Mouse (Mus musculus) hindbrain, postnatal 0 days (tissue): ENCODE results near the gene Chrna3. TPM values are rescaled to one million over a fixed set of nuclear protein-coding genes. Genes with fewer than 3 reads are reported as not detected.

Experiments
- ATAC-seq: fragments of 200-750 bp; cut with Nextera tagmentation; 2 replicates; pipeline ENCODE4 v1.8.0; 2017; ENCODE audit warnings: mild to moderate bottlenecking, moderate TSS enrichment, moderate library complexity
- DNase-seq: peaks from one replicate; pipeline ENCODE4 v3.0.0-alpha.2; 2015; ENCODE audit warnings: low spot score
- H3K27ac ChIP-seq: fragments of 300-500 bp; sonication (generic); 2 replicates; pipeline ENCODE4 v1.5.1; 2014; ENCODE audit warnings: mild to moderate bottlenecking
- H3K27me3 ChIP-seq: fragments of 300-500 bp; sonication (generic); 2 replicates; pipeline ENCODE4 v1.6.1; 2014; ENCODE audit warnings: low read length, mixed read lengths; ENCODE audit not compliant: insufficient read depth
- H3K36me3 ChIP-seq: fragments of 300-500 bp; sonication (generic); 2 replicates; pipeline ENCODE4 v1.6.1; 2014; ENCODE audit warnings: low read length, mixed read lengths; ENCODE audit not compliant: insufficient read depth
- H3K4me1 ChIP-seq: fragments of 300-500 bp; sonication (generic); 2 replicates; pipeline ENCODE4 v1.6.1; 2014; ENCODE audit warnings: antibody characterized with exemption, low read length, mixed read lengths; ENCODE audit not compliant: insufficient read depth
- H3K4me2 ChIP-seq: fragments of 300-500 bp; sonication (generic); 2 replicates; pipeline ENCODE4 v1.6.1; 2014; ENCODE audit warnings: low read depth, mild to moderate bottlenecking, low read length, moderate library complexity, mixed read lengths
- H3K4me3 ChIP-seq: fragments of 300-500 bp; sonication (generic); 2 replicates; pipeline ENCODE4 v1.5.1; 2014; ENCODE audit warnings: low read length
- H3K9ac ChIP-seq: fragments of 300-500 bp; sonication (generic); replicated peaks from 2 replicates; pipeline ENCODE4 v1.6.1; 2014; ENCODE audit warnings: mild to moderate bottlenecking, low read length, moderate library complexity, mixed read lengths
- H3K9me3 ChIP-seq: fragments of 300-500 bp; sonication (generic); 2 replicates; pipeline ENCODE4 v1.6.1; 2016; ENCODE audit warnings: low read length, mixed read lengths
- CTCF ChIP-seq: IDR thresholded peaks from 2 replicates; pipeline ENCODE4 v1.5.1; 2016; ENCODE audit warnings: antibody characterized with exemption, control low read depth, low read depth
- WGBS: fragments of 180-500 bp; shearing (Covaris S2); extraction: QIAGEN DNeasy Blood & Tissue Kit; methylation state at CpG from one replicate; pipeline ENCODE4 v1.1.7; 2014; 5-methylcytosine and 5-hydroxymethylcytosine counted together
- polyA plus RNA-seq: library from polyadenylated mRNA; unstranded; fragments of >200 nt; fragmentation: Nextera tagmentation; extraction: Ambion mirVana; gene quantifications from 2 replicates; pipeline ENCODE4 v1.2.1, GENCODE M21; 2015
- total RNA-seq: library from RNA; depleted of rRNA; stranded (reverse); fragments of >200 nt; gene quantifications from 2 replicates; pipeline ENCODE4 v1.2.3, GENCODE M21; 2014; rRNA removed

The Chrna3 gene
- total RNA-seq = 5.6 and 7.5 TPM in 2 replicates
- polyA plus RNA-seq = 14.6 and 15.8 TPM in 2 replicates

GRCm38 (mm10) chr9:55026275-55026663, at the start of gene Chrna3:
Chrna3 (minus strand) TSS chr9:55026562.
- H3K27ac ChIP-seq = peak within 1 kb of the TSS; percentile 56
- ATAC-seq = peak; percentile 72
- WGBS = under 1% methylated on average over 38 of the region's 39 CpGs
- H3K4me2 ChIP-seq = peak within 1 kb of the TSS; percentile 60
- DNase-seq = peak; percentile 65
- TF ChIP-seq CTCF = no peak
- H3K4me1 ChIP-seq = no peaks in the 10 kb centered on the region
- H3K4me3 ChIP-seq = peak within 1 kb of the TSS; percentile 46
- H3K27me3 ChIP-seq = 0 out of 2 replicates have a peak, but pooled peaks cover 8% of the 10 kb centered on the region
- H3K36me3 ChIP-seq = no peaks in the 10 kb centered on the region
- no peaks in the 10 kb centered on the region for H3K9me3 ChIP-seq
- peak within 1 kb of the TSS; percentile 59 for H3K9ac ChIP-seq

GRCm38 (mm10) chr9:55067965-55068265, 41.6 kb upstream of the Chrna3 start:
- ATAC-seq (no peak), DNase-seq (no peak)
- no peak for TF ChIP-seq CTCF
- 38% methylated on average over 5 of the region's 5 CpGs for WGBS
- Histone ChIP-seq H3K9ac (no peak overlapping the region), H3K4me3 (no peak overlapping the region), H3K27me3 (no peaks in the 10 kb centered on the region), H3K4me2 (no peak overlapping the region), H3K27ac (peak overlapping the region; percentile 38; the same call in 1 of the 2 replicates), H3K4me1 (peaks cover 6% of the 10 kb centered on the region; the same call in 1 of the 2 replicates), H3K9me3 (no peaks in the 10 kb centered on the region), H3K36me3 (no peaks in the 10 kb centered on the region)

DNA sequence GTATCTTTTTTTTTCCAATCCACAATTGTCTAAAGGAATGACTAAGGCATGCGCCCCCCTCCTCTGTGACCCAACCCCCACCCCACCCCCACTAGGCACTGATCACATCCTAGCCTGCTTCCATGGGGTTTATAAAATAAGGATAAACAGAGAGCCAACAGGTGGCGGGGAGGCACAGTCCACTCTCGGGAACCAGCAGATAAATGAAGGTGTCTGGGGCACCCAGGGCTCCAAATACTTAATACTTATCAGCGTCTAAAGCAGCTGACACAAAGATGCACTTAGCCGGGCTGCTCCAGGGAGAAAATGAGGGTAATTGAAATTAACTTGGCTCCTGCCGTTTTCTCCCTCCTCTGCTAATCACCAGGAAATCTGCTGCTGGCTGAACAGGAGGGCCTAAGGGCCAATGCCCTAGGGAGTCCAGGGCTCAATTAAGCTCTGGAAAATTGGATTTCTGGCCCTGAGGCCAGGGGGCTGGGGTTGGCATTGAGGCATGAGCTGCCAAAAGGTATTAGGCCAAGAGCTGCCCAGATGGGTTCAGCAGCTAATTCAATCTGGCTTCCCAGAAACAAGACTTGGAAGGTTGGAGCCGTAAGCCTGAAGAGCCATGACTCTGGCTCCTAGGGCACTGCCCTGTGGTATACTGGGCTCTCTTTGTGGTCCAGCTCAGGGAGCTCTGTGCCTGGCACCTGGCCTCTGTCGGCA, 41.0 kb upstream of the Chrna3 start:
- DNase-seq = peak; percentile 90
- Histone ChIP-seq H3K9me3 (no peaks in the 10 kb centered on the region), H3K27ac (peak overlapping the region; percentile 38; the same call in 1 of the 2 replicates), H3K36me3 (no peaks in the 10 kb centered on the region), H3K9ac (no peak overlapping the region), H3K27me3 (no peaks in the 10 kb centered on the region), H3K4me1 (peaks cover 6% of the 10 kb centered on the region; the same call in 1 of the 2 replicates), H3K4me2 (no peak overlapping the region), H3K4me3 (no peak overlapping the region)
- no peak for TF ChIP-seq CTCF
- ATAC-seq = peak; percentile 90
- WGBS = 19% methylated on average over 8 of the region's 8 CpGs

DNA sequence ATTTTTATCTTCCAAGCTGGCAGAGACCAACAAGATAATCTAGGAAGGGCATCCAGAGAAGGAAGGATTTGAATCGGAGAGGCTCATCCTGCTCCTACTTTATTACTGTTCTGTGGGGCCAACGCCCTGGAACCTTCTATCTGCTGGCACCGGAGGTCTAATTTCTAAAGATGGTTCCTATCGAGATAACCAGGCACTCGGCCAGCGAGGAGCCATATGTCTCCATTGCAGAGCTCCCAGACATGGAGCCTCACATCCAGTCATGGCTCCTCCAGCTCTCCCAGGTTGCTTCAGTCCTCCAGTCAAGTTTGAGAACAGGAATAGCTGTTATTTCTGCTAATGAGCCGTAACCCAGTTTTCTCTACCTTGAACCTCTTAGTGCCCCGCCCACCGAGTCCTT, 38.9 kb upstream of the Chrna3 start:
- TF ChIP-seq CTCF = no peak
- DNase-seq (peak; percentile 32), ATAC-seq (no peak)
- H3K36me3 ChIP-seq = no peaks in the 10 kb centered on the region
- H3K9ac ChIP-seq = no peak overlapping the region
- H3K9me3 ChIP-seq = no peaks in the 10 kb centered on the region
- 76% methylated on average over 9 of the region's 9 CpGs for WGBS
- no peaks in the 10 kb centered on the region for H3K27me3 ChIP-seq
- H3K4me2 ChIP-seq = no peak overlapping the region
- peaks cover 6% of the 10 kb centered on the region; the same call in 1 of the 2 replicates for H3K4me1 ChIP-seq
- H3K4me3 ChIP-seq = no peak overlapping the region
- no peak overlapping the region for H3K27ac ChIP-seq

DNA sequence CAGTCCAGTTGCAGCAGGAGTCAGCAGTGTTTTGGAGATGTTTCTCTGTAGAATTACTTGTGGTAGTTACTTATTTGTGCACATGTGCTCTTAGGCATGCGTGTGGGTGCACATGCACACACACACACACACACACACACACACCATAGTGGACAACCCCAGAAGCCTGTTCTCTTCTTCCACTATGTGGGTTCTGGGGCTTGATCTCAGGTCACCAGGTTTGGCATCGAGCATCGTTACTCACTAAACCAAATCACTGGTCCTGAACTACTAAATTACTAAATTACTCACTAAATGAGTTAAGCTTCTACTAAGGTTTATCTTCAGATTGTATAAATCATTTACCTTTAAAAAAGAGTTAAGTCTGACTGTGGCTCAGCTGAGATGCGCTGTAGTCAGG, 31.7 kb upstream of the Chrna3 start:
- Histone ChIP-seq H3K36me3 (no peaks in the 10 kb centered on the region), H3K9ac (no peak overlapping the region), H3K4me1 (no peaks in the 10 kb centered on the region), H3K9me3 (no peaks in the 10 kb centered on the region), H3K4me2 (no peak overlapping the region), H3K4me3 (no peak overlapping the region), H3K27me3 (no peaks in the 10 kb centered on the region), H3K27ac (no peak overlapping the region)
- WGBS = 97% methylated on average over 4 of the region's 4 CpGs
- no peak for TF ChIP-seq CTCF
- no peak for DNase-seq
- no peak for ATAC-seq

GRCm38 (mm10) chr9:55055386-55055930, 29.1 kb upstream of the Chrna3 start:
- DNase-seq (no peak), ATAC-seq (no peak)
- Histone ChIP-seq H3K4me2 (no peak overlapping the region), H3K27me3 (no peaks in the 10 kb centered on the region), H3K4me3 (no peak overlapping the region), H3K9me3 (no peaks in the 10 kb centered on the region), H3K4me1 (no peaks in the 10 kb centered on the region), H3K9ac (no peak overlapping the region), H3K36me3 (no peaks in the 10 kb centered on the region), H3K27ac (no peak overlapping the region)
- TF ChIP-seq CTCF = no peak
- WGBS = 56% methylated on average over 2 of the region's 2 CpGs

- Histone ChIP-seq H3K27me3 (no peaks in the 10 kb centered on the region; the same call in 1 of the 2 replicates), H3K9me3 (no peaks in the 10 kb centered on the region), H3K27ac (no peak within 1 kb of the TSS), H3K9ac (0 out of 2 replicates have a peak within 1 kb of the TSS, but pooled peaks have one; percentile 2), H3K36me3 (no peaks in the 10 kb centered on the region), H3K4me1 (no peaks in the 10 kb centered on the region; the same call in 1 of the 2 replicates), H3K4me2 (peak within 1 kb of the TSS; percentile 91), H3K4me3 (peak within 1 kb of the TSS; percentile 41)
- DNase-seq (no peak), ATAC-seq (peak; percentile 66)
- under 1% methylated on average over 23 of the region's 23 CpGs for WGBS
- no peak for TF ChIP-seq CTCF
Observed at GRCm38 (mm10) chr9:55048211-55048880, 22.0 kb upstream of the Chrna3 start, which contains the start of gene Chrnb4. Chrnb4 (minus strand) TSS chr9:55048779.
